Mouse (Mus musculus): Measurements from ENCODE around the gene Rcc1. TPM values are rescaled to one million over a fixed set of nuclear protein-coding genes. Genes with fewer than 3 reads are reported as not detected.

The Rcc1 gene
- polyA plus RNA-seq, 1 experiment from 2014 or later, result 81.9 TPM

DNA sequence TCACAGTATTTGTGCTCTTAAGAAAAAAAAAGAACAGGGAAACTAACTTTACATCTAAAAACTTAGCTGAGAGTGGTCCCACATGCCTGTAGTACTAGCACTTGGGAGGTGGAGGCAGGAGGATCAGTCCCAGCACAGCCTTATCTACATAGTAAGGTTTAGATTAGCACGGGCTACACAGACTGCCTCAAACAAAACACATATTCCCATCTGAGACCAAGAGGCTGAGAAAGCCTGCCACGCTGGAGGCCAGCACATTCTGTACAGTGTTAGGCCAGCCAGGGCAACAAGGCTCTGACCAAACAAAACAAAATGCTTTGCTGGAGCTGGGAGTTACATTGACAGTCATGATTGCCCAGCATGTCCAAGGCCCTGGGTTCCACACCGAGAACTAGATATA is 30.1 kb upstream of the Rcc1 start:
- no peak overlapping the region for H3K4me3 ChIP-seq
- 87% methylated on average over 3 of the region's 3 CpGs for WGBS
- H3K27ac ChIP-seq, result no peak overlapping the region
- H3K4me1 ChIP-seq, result no peaks in the 10 kb centered on the region
- no peak overlapping the region for H3K4me2 ChIP-seq
- H3K27me3 ChIP-seq, result no peaks in the 10 kb centered on the region
- ATAC-seq (ENCODE audit: insufficient number of reproducible peaks, insufficient read depth, low FRiP score, low TSS enrichment, low read depth), result no peak
- H3K36me3 ChIP-seq, result peaks cover 49% of the 10 kb centered on the region
- no peaks in the 10 kb centered on the region for H3K9me3 ChIP-seq
- H3K9ac ChIP-seq, result no peak overlapping the region

GRCm38 (mm10) chr4:132382296-132382695 is 28.9 kb upstream of the Rcc1 start:
- no peak for ATAC-seq (ENCODE audit: insufficient number of reproducible peaks, insufficient read depth, low FRiP score, low TSS enrichment, low read depth)
- H3K9me3 ChIP-seq, result no peaks in the 10 kb centered on the region
- H3K27me3 ChIP-seq, result no peaks in the 10 kb centered on the region
- H3K4me2 ChIP-seq, result no peak overlapping the region
- 86% methylated on average over 4 of the region's 4 CpGs for WGBS
- H3K9ac ChIP-seq, result no peak overlapping the region
- no peak overlapping the region for H3K4me3 ChIP-seq
- peaks cover 59% of the 10 kb centered on the region for H3K36me3 ChIP-seq
- H3K4me1 ChIP-seq, result no peaks in the 10 kb centered on the region
- no peak overlapping the region for H3K27ac ChIP-seq

DNA sequence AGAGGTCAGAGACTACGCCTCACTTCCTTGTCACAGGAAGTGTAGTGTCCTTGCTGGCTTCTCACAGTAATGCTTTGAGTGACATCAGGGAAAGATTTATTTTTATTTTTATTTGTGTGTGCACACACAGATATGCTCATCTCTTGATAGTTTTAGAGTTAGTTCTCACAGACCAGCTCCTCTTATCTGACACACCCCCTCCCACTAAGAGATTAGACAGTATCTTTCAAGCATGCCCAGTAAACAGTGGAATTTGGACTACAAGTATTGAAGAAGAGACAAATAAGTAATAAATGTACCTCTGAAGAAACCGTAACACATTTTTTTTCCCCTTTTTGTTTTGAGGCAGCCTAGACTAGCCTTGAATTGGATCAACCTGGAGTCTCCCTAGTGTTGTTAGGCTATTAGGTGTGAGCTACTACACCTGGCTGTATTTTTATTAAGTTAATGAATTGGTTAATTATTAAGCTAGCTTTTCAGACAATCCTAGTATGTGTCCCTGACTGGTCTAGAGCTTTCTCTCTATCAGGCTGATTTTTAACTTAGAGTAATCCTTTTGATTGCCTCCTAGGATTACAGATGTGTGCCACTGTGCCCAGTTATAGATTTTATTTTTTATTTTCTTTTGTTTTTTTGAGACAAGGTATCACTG is 27.7 kb upstream of the Rcc1 start:
- Histone ChIP-seq H3K27ac (no peak overlapping the region), H3K9ac (no peak overlapping the region), H3K27me3 (no peaks in the 10 kb centered on the region), H3K4me3 (no peak overlapping the region), H3K4me1 (no peaks in the 10 kb centered on the region), H3K36me3 (peaks cover 59% of the 10 kb centered on the region), H3K4me2 (no peak overlapping the region), H3K9me3 (no peaks in the 10 kb centered on the region)
- 89% methylated on average over 2 of the region's 2 CpGs for WGBS
- ATAC-seq (ENCODE audit: insufficient number of reproducible peaks, insufficient read depth, low FRiP score, low TSS enrichment, low read depth), result no peak

- Histone ChIP-seq H3K9me3 (no peaks in the 10 kb centered on the region), H3K27ac (no peak overlapping the region), H3K4me3 (no peak overlapping the region), H3K4me1 (no peaks in the 10 kb centered on the region), H3K9ac (no peak overlapping the region), H3K4me2 (no peak overlapping the region), H3K36me3 (peaks cover 80% of the 10 kb centered on the region), H3K27me3 (no peaks in the 10 kb centered on the region)
- 95% methylated on average over 1 of the region's 1 CpGs for WGBS
- ATAC-seq (ENCODE audit: insufficient number of reproducible peaks, insufficient read depth, low FRiP score, low TSS enrichment, low read depth), result no peak
Observed at GRCm38 (mm10) chr4:132373820-132374219, 20.4 kb upstream of the Rcc1 start.

- 79% methylated on average over 8 of the region's 8 CpGs for WGBS
- peaks cover 89% of the 10 kb centered on the region for H3K36me3 ChIP-seq
Observed at GRCm38 (mm10) chr4:132369953-132370750, 16.7 kb upstream of the Rcc1 start.

GRCm38 (mm10) chr4:132367480-132368201 is 14.2 kb upstream of the Rcc1 start:
- Histone ChIP-seq H3K36me3 (peaks cover 89% of the 10 kb centered on the region), H3K9ac (no peak overlapping the region), H3K4me1 (no peaks in the 10 kb centered on the region), H3K4me3 (no peak overlapping the region), H3K9me3 (no peaks in the 10 kb centered on the region), H3K27ac (no peak overlapping the region), H3K27me3 (no peaks in the 10 kb centered on the region), H3K4me2 (no peak overlapping the region)
- no peak for ATAC-seq (ENCODE audit: insufficient number of reproducible peaks, insufficient read depth, low FRiP score, low TSS enrichment, low read depth)
- 88% methylated on average over 18 of the region's 18 CpGs for WGBS

More at GRCm38 (mm10) chr4:132369953-132370750, 16.7 kb upstream of the Rcc1 start:
- Histone ChIP-seq H3K27ac (no peak overlapping the region), H3K9me3 (no peaks in the 10 kb centered on the region), H3K4me1 (no peaks in the 10 kb centered on the region), H3K27me3 (no peaks in the 10 kb centered on the region), H3K4me2 (no peak overlapping the region), H3K4me3 (no peak overlapping the region), H3K9ac (no peak overlapping the region)
- ATAC-seq (ENCODE audit: insufficient number of reproducible peaks, insufficient read depth, low FRiP score, low TSS enrichment, low read depth), result no peak

DNA sequence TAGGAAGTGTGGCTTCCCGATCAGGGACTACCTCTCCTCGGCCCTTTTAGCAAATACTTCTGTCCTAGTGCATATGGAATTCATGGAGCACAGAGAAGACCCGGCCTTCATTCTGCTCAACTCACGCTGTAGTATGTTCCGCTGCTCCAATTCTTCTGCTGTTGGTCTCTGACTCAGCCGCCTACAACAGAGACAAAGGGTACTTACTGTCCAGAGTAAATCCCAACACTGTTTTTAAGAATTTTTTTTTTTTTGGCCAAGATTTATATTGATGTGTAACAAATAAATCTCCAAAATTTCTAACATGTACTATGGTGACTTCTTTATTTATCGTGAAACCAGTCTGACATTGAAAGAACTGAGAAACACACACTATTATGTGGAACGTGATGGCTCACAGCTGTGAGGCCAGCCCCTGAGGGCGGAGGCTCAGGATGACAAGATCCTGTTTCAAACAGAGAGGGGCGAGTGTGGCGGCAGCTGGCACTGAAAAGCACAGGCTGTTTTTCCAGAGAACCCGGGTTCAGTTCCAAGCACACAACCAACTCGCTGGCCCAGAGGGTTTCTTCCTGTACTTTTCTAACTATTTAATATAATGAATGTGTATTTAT is 12.2 kb upstream of the Rcc1 start:
- Histone ChIP-seq H3K4me2 (no peak overlapping the region), H3K36me3 (peaks cover 87% of the 10 kb centered on the region), H3K4me1 (no peaks in the 10 kb centered on the region), H3K4me3 (no peak overlapping the region), H3K9me3 (no peaks in the 10 kb centered on the region), H3K27me3 (no peaks in the 10 kb centered on the region), H3K9ac (no peak overlapping the region), H3K27ac (peak overlapping the region; percentile 5; the same call in 1 of the 2 replicates)
- WGBS, result 54% methylated on average over 13 of the region's 13 CpGs
- no peak for ATAC-seq (ENCODE audit: insufficient number of reproducible peaks, insufficient read depth, low FRiP score, low TSS enrichment, low read depth)

DNA sequence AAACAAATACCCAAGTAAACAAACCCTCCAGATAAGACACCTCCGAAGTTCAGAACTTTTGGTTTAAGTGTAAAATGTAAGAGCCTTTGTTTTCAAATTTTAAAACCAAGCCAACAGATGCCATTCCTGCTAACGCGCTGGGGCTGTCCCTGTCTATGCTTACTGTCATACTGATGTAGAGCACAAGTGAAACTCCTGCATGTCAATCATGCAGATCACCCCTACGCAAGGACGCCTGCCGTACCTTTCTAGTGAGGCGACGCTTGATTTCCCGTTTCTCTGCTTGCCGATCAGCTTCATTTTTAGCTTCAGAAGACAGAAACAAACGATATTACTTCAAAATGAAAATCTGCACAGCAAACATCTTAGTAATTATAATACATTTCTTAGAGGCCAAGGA is 10.1 kb upstream of the Rcc1 start:
- H3K36me3 ChIP-seq, result peaks cover 86% of the 10 kb centered on the region
- H3K9ac ChIP-seq, result no peak overlapping the region

DNA sequence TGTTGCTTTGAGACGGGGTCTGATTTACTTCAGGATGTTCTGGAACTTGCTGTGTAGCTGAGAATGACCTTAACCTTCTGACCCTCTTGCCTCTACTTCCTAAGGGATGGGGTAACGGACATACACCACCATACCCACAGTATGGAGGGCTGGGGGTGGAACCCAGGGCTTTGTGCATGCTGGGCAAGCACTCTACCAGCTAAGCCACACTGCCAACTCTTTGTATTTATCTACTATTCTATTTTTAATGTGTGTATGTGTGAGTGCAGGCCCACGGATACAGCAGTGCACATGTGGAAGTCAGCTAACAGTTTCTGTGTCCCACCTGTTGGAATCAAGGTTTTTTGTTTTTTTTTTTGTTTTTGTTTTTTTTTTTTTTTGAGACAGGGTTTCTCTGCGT is 6.1 kb upstream of the Rcc1 start:
- Histone ChIP-seq H3K4me3 (no peak overlapping the region), H3K9me3 (no peaks in the 10 kb centered on the region), H3K4me1 (no peaks in the 10 kb centered on the region), H3K9ac (no peak overlapping the region), H3K36me3 (peaks cover 70% of the 10 kb centered on the region), H3K27me3 (no peaks in the 10 kb centered on the region), H3K4me2 (no peak overlapping the region), H3K27ac (no peak overlapping the region)
- WGBS, result 91% methylated on average over 4 of the region's 4 CpGs
- ATAC-seq (ENCODE audit: insufficient number of reproducible peaks, insufficient read depth, low FRiP score, low TSS enrichment, low read depth), result no peak

More for the DNA sequence above, 10.1 kb upstream of the Rcc1 start:
- H3K4me2 ChIP-seq, result no peak overlapping the region
- no peak for ATAC-seq (ENCODE audit: insufficient number of reproducible peaks, insufficient read depth, low FRiP score, low TSS enrichment, low read depth)
- H3K4me3 ChIP-seq, result no peak overlapping the region
- 96% methylated on average over 11 of the region's 11 CpGs for WGBS
- no peaks in the 10 kb centered on the region for H3K27me3 ChIP-seq
- no peak overlapping the region for H3K27ac ChIP-seq
- no peaks in the 10 kb centered on the region for H3K9me3 ChIP-seq
- H3K4me1 ChIP-seq, result no peaks in the 10 kb centered on the region

DNA sequence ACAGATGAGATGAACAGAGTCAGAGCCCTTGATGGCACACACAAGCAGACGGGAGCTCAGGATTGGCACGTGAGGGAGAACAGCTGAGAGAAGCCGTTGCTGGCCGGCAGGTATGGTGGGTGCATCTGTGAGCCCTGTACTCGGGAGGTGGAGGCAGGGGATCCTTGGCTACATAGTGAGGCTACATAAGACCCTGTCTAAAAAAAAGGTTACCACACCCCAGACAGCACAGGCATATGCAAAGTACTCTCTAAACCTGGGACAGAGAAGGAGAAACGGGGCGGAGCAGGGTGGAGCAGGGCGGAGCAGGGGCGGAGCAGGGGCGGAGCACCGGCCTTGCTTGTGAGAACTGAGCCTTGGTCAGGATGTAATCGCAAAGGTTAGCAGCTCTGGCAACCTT is 2.8 kb upstream of the Rcc1 start:
- Histone ChIP-seq H3K4me1 (peaks cover 14% of the 10 kb centered on the region), H3K9ac (no peak overlapping the region), H3K36me3 (peaks cover 53% of the 10 kb centered on the region), H3K9me3 (no peaks in the 10 kb centered on the region), H3K4me2 (no peak overlapping the region), H3K27ac (no peak overlapping the region), H3K4me3 (no peak overlapping the region), H3K27me3 (no peaks in the 10 kb centered on the region)
- no peak for ATAC-seq (ENCODE audit: insufficient number of reproducible peaks, insufficient read depth, low FRiP score, low TSS enrichment, low read depth)
- WGBS, result 39% methylated on average over 12 of the region's 12 CpGs

GRCm38 (mm10) chr4:132355403-132355802 is 2.0 kb upstream of the Rcc1 start:
- no peak for ATAC-seq (ENCODE audit: insufficient number of reproducible peaks, insufficient read depth, low FRiP score, low TSS enrichment, low read depth)
- H3K4me1 ChIP-seq, result peaks cover 17% of the 10 kb centered on the region
- no peak overlapping the region for H3K9ac ChIP-seq
- H3K27me3 ChIP-seq, result no peaks in the 10 kb centered on the region
- peaks cover 53% of the 10 kb centered on the region for H3K36me3 ChIP-seq
- 87% methylated on average over 3 of the region's 3 CpGs for WGBS
- H3K27ac ChIP-seq, result no peak overlapping the region
- H3K4me3 ChIP-seq, result no peak overlapping the region
- H3K9me3 ChIP-seq, result no peaks in the 10 kb centered on the region
- H3K4me2 ChIP-seq, result no peak overlapping the region

Measured in embryonic facial prominence, embryonic 13.5 days (tissue).